Mouse (Mus musculus) lung, postnatal 0 days (tissue): Measurements from ENCODE around the gene Tnnc2.

ENCODE experiments used
- CTCF ChIP-seq: IDR thresholded peaks from 2 replicates; pipeline ENCODE4 v1.5.1; 2016; ENCODE audit warnings: antibody characterized with exemption, mild to moderate bottlenecking
- EP300 ChIP-seq: IDR thresholded peaks from 2 replicates; pipeline ENCODE4 v1.6.1; 2016; ENCODE audit warnings: antibody characterized with exemption, mild to moderate bottlenecking, control low read depth

DNA sequence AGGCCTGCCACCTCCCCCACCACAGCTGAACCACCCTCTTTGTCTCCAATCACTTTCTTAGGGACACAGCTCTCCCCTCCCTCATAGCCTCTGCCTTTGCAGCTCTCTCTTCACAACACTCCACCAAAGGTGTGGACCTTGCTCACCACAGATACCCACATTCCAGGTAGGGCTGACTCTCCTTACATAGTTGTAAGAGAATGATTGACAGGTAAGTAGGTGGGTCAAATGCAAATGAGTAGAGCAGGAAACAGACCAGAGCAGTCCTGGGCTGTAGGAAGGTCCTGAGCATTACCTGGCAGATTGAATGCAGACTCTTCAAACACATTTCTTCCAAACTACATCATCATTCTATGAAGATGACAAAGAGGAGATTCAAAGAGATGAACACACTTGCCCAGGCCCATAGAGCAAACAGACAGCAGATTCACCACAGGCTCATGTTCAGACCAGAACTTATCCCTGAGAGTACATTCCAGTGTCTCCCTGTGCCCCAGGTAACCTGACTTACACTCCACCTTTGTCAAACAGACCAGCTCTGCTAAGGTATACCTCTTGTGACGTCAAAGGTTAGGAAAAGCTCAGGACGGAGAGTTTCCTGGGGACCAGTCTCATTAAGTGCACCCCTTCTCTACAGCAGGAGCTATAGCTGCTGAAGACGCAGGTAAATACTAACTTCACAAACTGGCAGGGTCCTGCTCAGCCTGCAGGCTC is 42.2 kb downstream of the Tnnc2 start:
- TF ChIP-seq CTCF (no peak), EP300 (0 out of 2 replicates have a peak, but pooled peaks have one; percentile 1)
